Mouse (Mus musculus) adrenal gland, adult 2 months (tissue): ENCODE results near the gene Aox2. TPM values are rescaled to one million over a fixed set of nuclear protein-coding genes. Genes with fewer than 3 reads are reported as not detected.

Experiments used
- DNase-seq: peaks from one replicate; pipeline ENCODE4 v3.0.0; 2021
- polyA plus RNA-seq: library from polyadenylated mRNA; depleted of rRNA; stranded (reverse); fragments of >200 nt; gene quantifications from 2 replicates; pipeline ENCODE4 v1.2.3, GENCODE M21; 2012
- total RNA-seq, 2 experiments: library from RNA; stranded (reverse); gene quantifications; 2 replicates each; pipeline ENCODE4 v1.2.3; 2021

The Aox2 gene
- total and polyA plus RNA-seq, 3 experiments, result 0.02 to 0.55 (median 0.24) TPM

GRCm38 (mm10) chr1:58346159-58346558 is 68.0 kb downstream of the Aox2 start:
- DNase-seq, result no peak

GRCm38 (mm10) chr1:58348712-58349111 is 70.6 kb downstream of the Aox2 start:
- DNase-seq, result no peak

GRCm38 (mm10) chr1:58353238-58353893 is 75.2 kb downstream of the Aox2 start:
- DNase-seq, result peak; percentile 36

GRCm38 (mm10) chr1:58358958-58359901 is 81.1 kb downstream of the Aox2 start:
- peak; percentile 87 for DNase-seq

GRCm38 (mm10) chr1:58362296-58362695 is 84.2 kb downstream of the Aox2 start:
- DNase-seq, result no peak

- no peak for DNase-seq
These were observed 86.4 kb downstream of the Aox2 start for GRCm38 (mm10) chr1:58364551-58364950.

GRCm38 (mm10) chr1:58365829-58366228 is 87.7 kb downstream of the Aox2 start:
- DNase-seq, result no peak

DNA sequence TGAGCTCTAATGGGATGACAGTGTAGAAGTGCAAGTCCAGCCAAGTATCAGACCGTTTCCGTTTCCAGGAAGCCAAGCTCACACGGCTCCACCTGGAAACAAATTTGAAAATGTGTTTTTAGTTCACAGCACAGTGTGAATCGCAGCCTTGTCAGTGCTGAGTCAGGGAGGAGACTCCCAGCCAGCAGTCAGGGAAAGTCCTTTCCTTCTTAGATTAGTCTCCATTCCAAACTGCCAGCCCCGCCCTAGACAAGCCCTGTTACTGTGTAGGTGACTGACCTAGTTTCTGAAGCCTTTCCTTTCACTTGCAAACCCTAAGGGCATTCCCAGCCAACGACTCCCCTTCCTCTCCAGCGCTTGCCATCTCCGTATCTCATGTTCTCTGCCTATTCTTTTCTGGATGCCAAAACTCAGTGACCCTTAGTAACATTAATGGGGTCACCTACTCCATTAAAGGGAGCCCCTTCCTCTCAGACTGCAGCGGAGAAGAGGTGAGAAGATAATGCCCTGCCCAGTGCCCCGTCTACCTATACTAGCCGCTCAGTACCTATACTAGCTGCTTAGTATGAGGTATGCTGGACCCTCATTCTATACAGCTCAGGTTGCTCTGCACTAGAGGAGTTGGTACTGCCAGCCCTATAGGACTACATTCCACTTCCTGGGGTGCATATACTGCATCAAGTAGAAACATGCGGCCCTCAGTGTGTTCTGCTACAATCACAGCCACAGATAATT is 88.8 kb downstream of the Aox2 start:
- peak; percentile 24 for DNase-seq

GRCm38 (mm10) chr1:58369716-58370115 is 91.6 kb downstream of the Aox2 start:
- DNase-seq, result no peak

DNA sequence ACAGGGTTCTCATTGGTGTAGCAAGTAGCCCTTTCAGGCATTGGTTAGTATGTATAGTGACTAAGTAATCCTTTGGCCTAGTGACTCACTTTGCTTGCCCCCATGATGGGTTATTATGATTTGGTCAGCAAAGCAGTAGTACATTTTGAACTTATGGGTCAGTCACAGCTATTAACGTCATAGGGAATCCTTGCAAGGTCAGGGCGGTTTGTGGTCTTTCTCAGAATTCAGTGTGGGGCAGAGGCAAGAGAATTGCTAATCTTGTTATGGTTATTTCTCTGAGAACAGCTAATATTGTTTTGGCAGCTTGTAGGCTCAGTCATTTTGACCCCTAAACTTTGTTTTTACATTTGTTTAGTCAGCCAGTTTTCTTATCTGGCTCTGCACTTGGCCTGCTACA is 96.1 kb downstream of the Aox2 start:
- peak; percentile 41 for DNase-seq

DNA sequence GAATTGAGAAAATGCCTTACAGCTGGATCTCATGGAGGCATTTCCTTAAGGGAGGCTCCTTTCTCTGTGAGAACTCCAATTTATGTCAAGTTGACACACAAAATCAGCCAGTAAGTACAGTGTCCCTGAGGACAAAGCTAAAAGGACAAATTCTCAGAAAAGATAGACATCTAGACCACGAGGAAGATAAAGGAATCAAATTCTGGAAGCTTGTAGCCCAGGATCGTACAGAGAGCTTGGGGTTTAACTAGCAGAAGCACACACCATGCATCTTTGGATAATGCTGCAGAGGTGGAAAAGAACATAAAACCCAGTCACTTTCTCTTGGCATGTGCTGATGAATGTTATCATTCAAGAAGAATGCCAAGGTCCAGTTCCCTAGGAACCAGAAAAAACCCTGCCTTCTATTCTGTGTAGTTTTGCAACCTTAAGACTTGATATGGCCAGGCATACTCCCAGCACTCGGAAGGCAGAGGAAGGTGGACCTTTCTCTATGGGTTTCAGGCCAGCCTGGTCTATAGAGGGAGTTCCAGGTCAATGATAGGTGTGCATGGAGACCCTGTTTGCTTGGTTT is 97.5 kb downstream of the Aox2 start:
- DNase-seq, result peak; percentile 45

- DNase-seq, result peak; percentile 35
These were observed 104.6 kb downstream of the Aox2 start for GRCm38 (mm10) chr1:58382586-58383281.

DNA sequence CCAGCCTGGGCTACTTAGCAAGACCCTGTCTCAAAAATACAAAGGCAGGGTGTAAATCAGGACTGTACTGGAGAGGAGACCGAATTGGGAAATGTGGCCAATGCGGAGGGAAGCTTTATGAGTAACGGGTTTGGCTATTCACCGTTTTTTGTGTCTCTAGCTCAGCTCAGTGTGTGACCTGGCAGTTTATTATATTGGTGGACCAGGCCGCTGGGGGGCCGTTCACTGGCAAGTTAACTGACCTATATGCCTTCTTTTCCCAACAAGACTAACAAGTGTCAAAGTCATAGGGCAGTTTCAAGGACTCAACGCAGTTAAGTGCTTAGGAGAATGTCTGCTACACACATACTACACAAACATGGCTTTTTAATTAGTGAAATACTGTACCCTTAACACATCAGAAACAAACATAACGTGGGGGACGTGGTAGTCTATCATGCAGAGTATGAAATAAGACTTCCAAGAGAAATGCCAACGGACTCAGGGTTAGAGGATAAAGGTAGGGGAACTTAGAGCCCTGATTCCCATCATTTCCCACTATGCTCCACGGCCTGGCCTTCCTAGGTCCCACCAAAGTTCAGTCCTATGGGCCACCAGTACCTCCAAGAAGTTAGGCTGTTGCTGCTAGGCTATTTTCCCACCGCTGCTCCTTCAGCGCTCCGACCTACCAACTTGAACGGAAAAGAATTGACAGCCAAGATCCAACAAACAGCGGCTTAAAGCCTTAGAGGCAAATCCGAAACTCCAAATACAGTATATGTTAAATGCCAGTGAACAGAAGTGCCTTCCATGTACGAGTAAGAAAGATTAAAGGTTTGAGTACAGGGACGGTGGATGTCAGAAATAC is 113.5 kb downstream of the Aox2 start:
- no peak for DNase-seq

DNA sequence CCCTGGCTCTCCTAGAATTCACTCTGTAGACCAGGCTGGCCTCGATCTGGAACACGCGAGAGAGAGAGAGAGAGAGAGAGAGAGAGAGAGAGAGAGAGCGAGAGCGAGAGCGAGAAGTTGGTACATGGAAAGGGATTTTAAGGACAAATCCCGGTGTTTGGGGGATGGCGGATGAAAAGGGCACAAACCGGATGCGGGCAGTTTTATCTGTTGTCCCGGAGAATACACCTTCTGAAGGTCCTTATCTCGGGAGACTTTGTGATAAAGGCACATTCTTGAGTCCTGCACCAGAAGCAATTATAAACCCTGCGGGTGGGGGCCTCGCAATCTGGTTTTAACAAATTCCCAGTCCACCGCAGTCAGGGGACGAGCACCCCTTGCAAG is 114.1 kb downstream of the Aox2 start:
- DNase-seq, result no peak

DNA sequence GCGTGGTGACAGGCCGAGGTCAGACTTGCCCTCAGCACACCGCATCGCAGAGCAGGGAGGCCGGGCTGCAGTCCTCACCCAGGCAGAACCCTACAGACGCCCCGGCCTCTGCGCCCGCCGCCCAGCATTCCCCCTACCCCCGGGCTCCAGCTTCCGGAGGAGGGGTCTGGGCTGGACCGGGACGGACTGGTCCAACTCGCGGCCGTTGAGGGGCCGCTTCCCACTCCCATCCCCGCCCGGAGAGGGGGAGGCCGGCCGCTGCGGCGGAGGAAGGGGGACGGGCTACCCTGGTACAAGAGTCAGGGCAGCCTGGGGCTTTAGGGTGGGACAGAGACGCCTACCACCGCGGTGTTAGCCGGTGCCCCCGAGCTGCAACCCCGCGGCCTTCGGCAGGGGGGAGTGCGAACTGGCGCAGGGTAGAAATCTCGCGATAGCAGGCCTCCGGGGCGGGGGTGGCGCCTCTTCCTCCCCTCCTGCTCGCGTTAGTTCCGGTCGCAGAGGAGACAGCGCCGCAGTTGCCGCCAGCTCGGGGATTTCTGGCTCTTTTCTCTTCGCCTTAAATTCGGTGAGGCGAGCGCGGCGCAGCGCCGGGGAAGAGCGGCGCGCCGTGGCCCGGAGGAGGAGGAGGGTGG is 114.6 kb downstream of the Aox2 start, which contains the start of gene Bzw1:
Bzw1 (plus strand) TSS at position 247 of the 632 bp plus-strand sequence.
- peak; percentile 96 for DNase-seq

DNA sequence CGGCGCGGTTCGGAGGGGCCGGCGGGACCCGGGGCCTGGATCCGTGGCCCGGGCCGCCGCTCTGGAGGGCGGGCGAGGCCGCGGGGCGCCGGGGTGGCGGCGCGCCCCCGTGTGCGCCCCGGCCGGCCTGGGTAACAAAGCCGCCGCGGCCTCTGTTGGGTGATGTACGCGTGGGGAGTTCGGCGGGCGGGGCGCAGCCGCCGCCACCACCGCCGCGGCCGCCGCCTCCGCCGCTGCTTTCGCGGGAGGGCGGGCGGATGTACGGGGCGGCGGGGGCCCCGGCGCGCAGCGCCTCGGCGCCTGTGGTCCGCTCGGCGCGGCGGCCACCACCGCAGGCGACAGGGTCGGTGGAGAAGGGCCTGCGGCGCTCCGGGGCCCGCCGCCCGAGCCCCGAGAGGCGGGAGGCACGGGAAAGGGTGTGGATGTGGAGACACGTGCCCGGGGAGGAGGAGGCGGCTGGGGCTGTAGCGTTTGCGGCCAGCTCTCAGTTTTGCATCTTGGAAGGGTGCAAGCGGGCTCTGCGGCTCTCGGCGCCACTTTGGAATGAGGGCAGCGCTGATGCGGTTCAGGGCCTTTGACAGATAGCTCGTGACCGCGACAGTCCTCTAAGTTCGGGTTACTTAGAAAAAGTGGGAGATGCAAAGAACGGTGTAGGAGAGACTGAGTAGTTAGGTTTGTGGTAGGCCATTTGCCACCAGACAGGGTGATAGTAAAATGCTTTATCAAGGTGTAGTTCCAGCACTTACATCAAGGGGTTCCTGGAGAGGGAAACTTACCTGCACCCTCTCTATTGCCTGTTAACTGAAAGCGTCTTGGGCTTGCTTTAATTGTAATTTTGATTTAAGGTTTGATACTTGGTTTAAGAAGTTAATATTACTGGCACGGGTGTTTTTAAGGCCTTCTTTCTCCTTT is 115.4 kb downstream of the Aox2 start:
- peak; percentile 78 for DNase-seq

- DNase-seq, result no peak
These were observed 117.2 kb downstream of the Aox2 start for GRCm38 (mm10) chr1:58395341-58395740.

DNA sequence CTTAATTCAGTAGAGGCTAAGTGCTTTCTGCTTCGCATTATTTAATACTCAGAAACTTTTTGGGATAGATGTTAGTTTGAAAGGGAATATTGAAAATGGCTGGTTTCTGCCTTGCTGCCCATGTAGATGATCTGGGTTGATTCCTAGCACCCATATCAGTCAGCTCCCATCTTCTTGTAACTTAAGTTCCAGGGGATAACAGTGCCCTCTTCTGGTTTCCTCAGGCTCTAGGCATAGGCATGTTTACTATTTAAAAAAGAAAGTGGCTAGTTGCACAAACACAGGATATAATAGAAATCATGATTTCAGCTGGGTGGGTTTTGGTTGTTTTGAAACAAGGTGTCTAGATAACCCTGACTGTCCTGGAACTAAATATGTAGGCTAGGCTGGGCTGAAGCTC is 118.1 kb downstream of the Aox2 start:
- no peak for DNase-seq

- DNase-seq, result no peak
These were observed 119.6 kb downstream of the Aox2 start for GRCm38 (mm10) chr1:58397731-58398130.
